12 mouse cellular contexts compared by ENCODE assay signal in genomic region chr8:93272686-93273085, GRCm38 (mm10). TPM values are rescaled to one million over a fixed set of nuclear protein-coding genes. Genes with fewer than 3 reads are reported as not detected.
DNase-seq lines count a peak whose midpoint lies in the region; ATAC-seq and TF ChIP-seq lines count a peak whose summit lies in the region.
"Had no signal": no experiment of that assay in that cellular context is flagged by ENCODE, and none has a peak within 500 bp of the region (broad histone marks: within the 10 kb centered on the region; RNA-seq: fewer than 3 reads in every experiment).

No protein-coding gene starts in this region.

- TF ChIP-seq CTCF in left cerebral cortex, adult 2 months (IDR thresholded peaks at IDR 0.05): no peak

- intact Hi-C loops in left cerebral cortex, adult 2 months (cut with DNase I): no loop called here
- intact Hi-C loops in left cerebral cortex, postnatal 10 days (cut with DNase I): no loop called here

- H3K27ac ChIP-seq in left cerebral cortex, adult 2 months: peak overlapping the region; percentile 62
- H3K27ac ChIP-seq: forebrain, embryonic 13.5 days; limb, embryonic 13.5 days had no signal

- peak; percentile 65 to 83 for DNase-seq in cerebellum, postnatal 10 days
- DNase-seq in cerebellum, adult 11 months: no peak
- DNase-seq in left cerebral cortex, adult 2 months (ENCODE audit: extremely low spot score in 1 of 2, low spot score in 2 of 2): no peak
- no peak for DNase-seq in left cerebral cortex, postnatal 10 days (ENCODE audit: extremely low spot score in 1 of 2, low spot score in 2 of 2)
- DNase-seq in adrenal gland, adult 8-10 months: peak; percentile 76
- DNase-seq in kidney, postnatal 10 days: peak; percentile 34
- no peak for DNase-seq in right cerebral cortex, postnatal 25 days
- DNase-seq: embryo, embryonic 11 days had no signal

- no peak for ATAC-seq in granulocyte monocyte progenitor cell, adult 5-6 weeks (replicated peaks; ENCODE audit: poor library complexity, severe bottlenecking)
- ATAC-seq: forebrain, embryonic 13.5 days had no signal

- H3K4me3 ChIP-seq in left cerebral cortex, adult 2 months: no peak overlapping the region
- H3K4me3 ChIP-seq: forebrain, embryonic 13.5 days; limb, embryonic 13.5 days had no signal

RNA-seq across cellular contexts. Expression of gene Ces1f, which starts 6.9 kb away (rescaled TPM):
- total RNA-seq in left cerebral cortex, adult 2 months (2021): not detected
- total RNA-seq in left cerebral cortex, postnatal 10 days (2021): not detected
- total RNA-seq in adrenal gland, adult 8-10 months (2022): 10 to 100 TPM in 3 of 4 experiments, 1 to 10 TPM in 1; 7.1 to 16.4 (median 13.4) TPM
- not detected in 2 replicates for total RNA-seq in granulocyte monocyte progenitor cell, adult 5-6 weeks (2014; fragmentation: Nextera tagmentation)
- total RNA-seq in granulocyte monocyte progenitor cell, adult 5-6 weeks (2017): not detected in 2 replicates
- total RNA-seq: megakaryocyte, adult 5-6 weeks had no signal

RNA-seq across cellular contexts. Expression of gene Ces1e, which starts 43.3 kb away (rescaled TPM):
- not detected for total RNA-seq in left cerebral cortex, adult 2 months (2021)
- total RNA-seq in left cerebral cortex, postnatal 10 days (2021): not detected
- total RNA-seq in adrenal gland, adult 8-10 months (2022): not detected
- total RNA-seq in granulocyte monocyte progenitor cell, adult 5-6 weeks (2014; fragmentation: Nextera tagmentation): not detected in 2 replicates
- total RNA-seq in granulocyte monocyte progenitor cell, adult 5-6 weeks (2017): not detected in 2 replicates
- total RNA-seq: megakaryocyte, adult 5-6 weeks had no signal

Comparison
In these comparisons a context has a peak if more than half of its experiments do, and no peak if none do; other contexts are left out.
1. DNase-seq: peak in cerebellum, postnatal 10 days (2 of 2), adrenal gland, adult 8-10 months (single experiment) and kidney, postnatal 10 days (single experiment); none in cerebellum, adult 11 months (single experiment), left cerebral cortex, adult 2 months (0 of 2), left cerebral cortex, postnatal 10 days (0 of 2) and right cerebral cortex, postnatal 25 days (single experiment).
2. RNA of gene Ces1f, which starts 6.9 kb away (total RNA-seq): 7.1 to 16.4 TPM in adrenal gland, adult 8-10 months; not detected in left cerebral cortex, adult 2 months, not detected in left cerebral cortex, postnatal 10 days and not detected in granulocyte monocyte progenitor cell, adult 5-6 weeks; every median in the first group is over 4 times any median in the second.